Mouse (Mus musculus): ENCODE measurements around the gene Cd248. TPM values are rescaled to one million over a fixed set of nuclear protein-coding genes. Genes with fewer than 3 reads are reported as not detected.

Cd248 gene
- total and polyA plus RNA-seq, 2 experiments from 2014 or later: 16.3 to 20.8 TPM

GRCm38 (mm10) chr19:5071077-5071476 is 3.2 kb downstream of the Cd248 start:
- TF ChIP-seq CTCF (IDR thresholded peaks at IDR 0.05; ENCODE audit: low read depth): no peak
- H3K9me3 ChIP-seq (ENCODE audit: low read length): no peaks in the 10 kb centered on the region
- no peaks in the 10 kb centered on the region for H3K36me3 ChIP-seq (ENCODE audit: insufficient read depth)
- H3K9ac ChIP-seq: peak overlapping the region; percentile 60
- WGBS: 14% methylated on average over 11 of the region's 11 CpGs
- no peak for ATAC-seq
- peak overlapping the region; percentile 83 for H3K4me2 ChIP-seq (ENCODE audit: low read depth)
- peaks cover 17% of the 10 kb centered on the region for H3K4me1 ChIP-seq (ENCODE audit: insufficient read depth)
- no peak for DNase-seq
- peak overlapping the region; percentile 51; the same call in 1 of the 2 replicates for H3K27ac ChIP-seq (ENCODE audit: low read depth, low read length)
- peak overlapping the region; percentile 42 for H3K4me3 ChIP-seq (ENCODE audit: low read depth, low read length)
- H3K27me3 ChIP-seq (ENCODE audit: insufficient read depth, low read length): no peaks in the 10 kb centered on the region

DNA sequence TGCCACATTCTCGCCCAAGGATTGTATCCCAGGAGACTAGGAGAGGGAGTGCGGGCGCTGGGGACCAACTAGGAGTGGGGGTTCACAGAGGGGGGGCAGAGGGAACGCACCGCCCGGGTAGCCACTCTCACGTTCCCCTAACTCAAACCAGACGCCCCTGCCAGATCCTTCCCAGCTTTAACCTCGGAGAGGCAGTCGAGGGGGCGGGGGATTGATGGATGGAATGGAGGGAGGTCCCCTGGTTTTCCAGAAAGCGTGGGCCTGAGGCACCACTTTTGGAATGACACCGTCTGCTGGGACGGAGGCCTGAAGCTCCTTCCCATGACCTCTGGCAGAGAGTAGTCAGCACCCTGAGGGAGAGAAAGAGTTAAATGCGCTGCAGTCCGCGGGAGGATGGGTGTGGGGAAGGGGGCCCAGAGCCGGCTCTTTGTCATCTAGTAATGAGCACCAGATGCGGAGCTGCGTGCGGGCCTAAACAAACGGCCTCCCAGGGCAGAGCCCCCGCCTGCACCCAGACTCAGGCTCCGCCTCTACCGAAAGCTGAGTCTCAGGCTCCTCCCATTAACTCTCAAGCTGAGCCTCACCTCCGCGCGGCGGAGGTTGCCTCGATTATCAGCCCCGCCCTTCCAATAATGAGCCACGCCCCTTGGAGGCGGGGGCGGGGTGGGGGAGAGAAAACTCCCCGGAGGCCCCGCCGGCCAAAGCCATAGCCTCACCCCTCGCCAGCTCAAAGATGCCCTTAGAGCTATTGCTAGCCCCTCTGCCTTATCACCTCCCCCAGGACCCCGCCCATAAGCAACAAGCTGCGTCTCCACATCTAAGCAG is 3.9 kb downstream of the Cd248 start:
- no peak for TF ChIP-seq CTCF (IDR thresholded peaks at IDR 0.05; ENCODE audit: low read depth)
- Histone ChIP-seq H3K27ac (ENCODE audit: low read depth, low read length) (peak overlapping the region; percentile 51), H3K4me3 (ENCODE audit: low read depth, low read length) (peak overlapping the region; percentile 42), H3K4me1 (ENCODE audit: insufficient read depth) (peaks cover 17% of the 10 kb centered on the region), H3K27me3 (ENCODE audit: insufficient read depth, low read length) (no peaks in the 10 kb centered on the region), H3K9ac (peak overlapping the region; percentile 60), H3K4me2 (ENCODE audit: low read depth) (peak overlapping the region; percentile 83), H3K36me3 (ENCODE audit: insufficient read depth) (no peaks in the 10 kb centered on the region), H3K9me3 (ENCODE audit: low read length) (no peaks in the 10 kb centered on the region)
- 1% methylated on average over 40 of the region's 40 CpGs for WGBS
- ATAC-seq (peak; percentile 82), DNase-seq (peak; percentile 76)

DNA sequence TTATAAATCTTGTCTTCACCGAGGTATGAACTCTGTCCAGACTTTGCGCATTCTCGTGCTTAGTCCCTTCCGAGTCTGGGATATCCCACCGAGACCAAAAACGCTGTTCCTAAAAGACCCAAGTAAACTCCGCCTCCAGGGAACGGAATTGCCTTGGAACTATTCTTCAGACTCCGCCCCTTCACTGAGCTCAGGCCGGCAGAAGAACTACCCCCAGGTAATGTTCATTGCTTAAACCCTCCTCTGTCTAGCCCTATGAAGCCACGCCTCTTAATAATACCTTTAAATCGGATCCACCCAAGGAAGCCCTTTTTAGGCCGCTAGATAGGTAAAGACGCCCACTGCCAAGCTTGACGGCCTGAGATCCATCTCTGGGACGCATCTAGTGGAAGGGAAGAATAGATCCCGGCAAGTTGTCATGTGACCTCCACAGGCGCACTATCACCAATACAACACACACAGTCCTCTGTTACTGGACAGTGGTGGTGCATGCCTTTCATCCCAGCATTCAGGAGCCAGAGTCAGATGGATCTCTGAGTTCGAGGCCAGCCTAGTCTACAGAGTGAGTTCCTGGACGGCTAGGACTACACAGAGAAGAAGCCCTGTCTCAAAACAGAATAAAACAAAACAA is 4.6 kb downstream of the Cd248 start:
- no peaks in the 10 kb centered on the region for H3K9me3 ChIP-seq (ENCODE audit: low read length)
- H3K36me3 ChIP-seq (ENCODE audit: insufficient read depth): no peaks in the 10 kb centered on the region
- peak overlapping the region; percentile 83 for H3K4me2 ChIP-seq (ENCODE audit: low read depth)
- TF ChIP-seq CTCF (IDR thresholded peaks at IDR 0.05; ENCODE audit: low read depth): no peak
- H3K4me3 ChIP-seq (ENCODE audit: low read depth, low read length): peak overlapping the region; percentile 42
- H3K27ac ChIP-seq (ENCODE audit: low read depth, low read length): 0 out of 2 replicates have a peak overlapping the region, but pooled peaks have one; percentile 9
- ATAC-seq (no peak), DNase-seq (peak; percentile 44)
- 2% methylated on average over 20 of the region's 20 CpGs for WGBS
- peaks cover 14% of the 10 kb centered on the region for H3K4me1 ChIP-seq (ENCODE audit: insufficient read depth)
- H3K27me3 ChIP-seq (ENCODE audit: insufficient read depth, low read length): no peaks in the 10 kb centered on the region
- peak overlapping the region; percentile 60; the same call in 1 of the 2 replicates for H3K9ac ChIP-seq

GRCm38 (mm10) chr19:5073028-5073427 is 5.2 kb downstream of the Cd248 start:
- 1% methylated on average over 15 of the region's 15 CpGs for WGBS

DNA sequence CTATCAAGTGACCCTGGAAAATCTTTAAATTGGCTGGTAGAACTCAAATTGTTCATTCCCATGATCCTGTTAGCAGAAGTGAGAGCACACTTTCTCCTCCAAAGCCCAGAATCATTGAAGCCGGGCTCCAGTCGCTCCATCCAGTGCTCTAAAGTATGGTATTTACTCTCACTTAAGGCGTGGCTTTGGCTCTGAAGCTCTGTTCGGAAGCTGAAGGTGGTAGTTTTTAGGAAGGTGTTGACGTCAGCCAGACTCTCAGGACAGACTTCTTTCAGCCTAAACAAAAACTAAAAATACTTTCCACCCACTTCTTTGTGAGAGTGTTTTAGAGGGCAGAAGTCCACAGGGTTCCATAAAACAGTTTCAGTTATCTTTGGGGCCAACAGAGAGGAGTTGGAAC is 5.6 kb downstream of the Cd248 start:
- H3K27ac ChIP-seq (ENCODE audit: low read depth, low read length): no peak overlapping the region
- ATAC-seq (no peak), DNase-seq (no peak)
- WGBS: 46% methylated on average over 5 of the region's 5 CpGs
- no peaks in the 10 kb centered on the region for H3K27me3 ChIP-seq (ENCODE audit: insufficient read depth, low read length)
- no peak overlapping the region for H3K9ac ChIP-seq
- no peak overlapping the region for H3K4me3 ChIP-seq (ENCODE audit: low read depth, low read length)
- H3K9me3 ChIP-seq (ENCODE audit: low read length): no peaks in the 10 kb centered on the region
- H3K36me3 ChIP-seq (ENCODE audit: insufficient read depth): no peaks in the 10 kb centered on the region
- H3K4me2 ChIP-seq (ENCODE audit: low read depth): no peak overlapping the region
- TF ChIP-seq CTCF (IDR thresholded peaks at IDR 0.05; ENCODE audit: low read depth): no peak
- H3K4me1 ChIP-seq (ENCODE audit: insufficient read depth): peaks cover 13% of the 10 kb centered on the region; the same call in 1 of the 2 replicates

More at GRCm38 (mm10) chr19:5073028-5073427, 5.2 kb downstream of the Cd248 start:
- Histone ChIP-seq H3K36me3 (ENCODE audit: insufficient read depth) (no peaks in the 10 kb centered on the region), H3K27me3 (ENCODE audit: insufficient read depth, low read length) (no peaks in the 10 kb centered on the region), H3K9ac (no peak overlapping the region), H3K4me1 (ENCODE audit: insufficient read depth) (peaks cover 13% of the 10 kb centered on the region), H3K4me3 (ENCODE audit: low read depth, low read length) (no peak overlapping the region), H3K4me2 (ENCODE audit: low read depth) (peak overlapping the region; percentile 83), H3K9me3 (ENCODE audit: low read length) (no peaks in the 10 kb centered on the region), H3K27ac (ENCODE audit: low read depth, low read length) (no peak overlapping the region)
- TF ChIP-seq CTCF (IDR thresholded peaks at IDR 0.05; ENCODE audit: low read depth): peak; percentile 63
- ATAC-seq: no peak
- DNase-seq: peak; percentile 48

DNA sequence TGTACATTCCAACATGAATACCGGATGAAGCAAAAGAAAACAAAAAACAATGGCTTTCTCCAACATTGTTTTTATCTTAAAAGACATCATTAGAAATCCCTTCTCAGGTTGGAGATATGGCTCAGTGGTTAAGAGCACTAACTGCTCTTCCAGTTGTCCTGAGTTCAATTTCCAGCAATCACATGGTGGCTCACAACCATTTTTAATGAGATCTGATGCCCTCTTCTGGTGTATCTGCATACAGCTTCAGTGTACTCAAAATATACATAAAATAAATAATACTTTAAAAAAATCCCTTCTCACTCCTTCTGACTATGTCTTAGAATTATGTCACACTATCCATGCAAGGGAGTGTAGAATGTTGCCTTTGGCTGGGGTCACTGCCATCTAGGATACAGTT is 11.4 kb downstream of the Cd248 start:
- H3K36me3 ChIP-seq (ENCODE audit: insufficient read depth): 0 out of 2 replicates have a peak, but pooled peaks cover 16% of the 10 kb centered on the region
- H3K9ac ChIP-seq: no peak overlapping the region
- H3K4me3 ChIP-seq (ENCODE audit: low read depth, low read length): no peak overlapping the region
- 93% methylated on average over 1 of the region's 1 CpGs for WGBS
- no peak for DNase-seq
- peaks cover 12% of the 10 kb centered on the region for H3K27me3 ChIP-seq (ENCODE audit: insufficient read depth, low read length)
- no peak overlapping the region for H3K4me2 ChIP-seq (ENCODE audit: low read depth)
- no peaks in the 10 kb centered on the region for H3K9me3 ChIP-seq (ENCODE audit: low read length)
- H3K4me1 ChIP-seq (ENCODE audit: insufficient read depth): no peaks in the 10 kb centered on the region
- no peak for ATAC-seq
- no peak; the same call in 1 of the 2 replicates for TF ChIP-seq CTCF (IDR thresholded peaks at IDR 0.05; ENCODE audit: low read depth)
- H3K27ac ChIP-seq (ENCODE audit: low read depth, low read length): no peak overlapping the region

DNA sequence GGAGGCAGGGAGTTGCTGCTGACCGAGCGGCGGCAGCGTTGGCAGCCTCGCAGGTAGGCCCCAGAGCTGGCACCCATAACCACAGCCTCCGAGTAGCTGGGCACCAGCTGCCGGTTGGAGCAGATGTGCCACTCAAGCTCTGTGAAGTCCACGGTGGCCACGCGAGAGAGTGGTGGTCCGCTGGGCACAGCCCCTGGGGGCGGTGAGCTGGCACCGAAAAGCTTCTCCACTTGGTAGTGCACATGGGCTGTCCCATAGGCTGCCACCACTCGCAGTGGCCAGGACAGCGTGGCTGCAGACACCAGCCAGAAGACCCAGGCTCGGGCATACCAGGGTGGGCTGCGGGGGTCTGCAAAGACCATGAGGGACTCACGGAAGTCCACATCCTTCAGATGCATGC is 14.1 kb downstream of the Cd248 start:
- DNase-seq: no peak
- H3K9me3 ChIP-seq (ENCODE audit: low read length): no peaks in the 10 kb centered on the region
- TF ChIP-seq CTCF (IDR thresholded peaks at IDR 0.05; ENCODE audit: low read depth): no peak
- peaks cover 22% of the 10 kb centered on the region for H3K27me3 ChIP-seq (ENCODE audit: insufficient read depth, low read length)
- no peak overlapping the region for H3K9ac ChIP-seq
- H3K36me3 ChIP-seq (ENCODE audit: insufficient read depth): 0 out of 2 replicates have a peak, but pooled peaks cover 16% of the 10 kb centered on the region
- H3K27ac ChIP-seq (ENCODE audit: low read depth, low read length): no peak overlapping the region
- H3K4me3 ChIP-seq (ENCODE audit: low read depth, low read length): no peak overlapping the region
- H3K4me1 ChIP-seq (ENCODE audit: insufficient read depth): 0 out of 2 replicates have a peak, but pooled peaks cover 4% of the 10 kb centered on the region
- 75% methylated on average over 14 of the region's 18 CpGs for WGBS
- ATAC-seq: no peak
- H3K4me2 ChIP-seq (ENCODE audit: low read depth): no peak overlapping the region

All from forebrain, postnatal 0 days (tissue).